Mouse (Mus musculus) mesoderm, embryonic 11.5 days (tissue): ENCODE measurements at regions not wholly inside any gene's neighbourhood (a gene's known extent, or its start where the extent isn't known, plus 50 kb on each side); places are given as distances from the start of the nearest gene placed in this dataset.

Source experiments
- DNase-seq: peaks from one replicate; pipeline ENCODE4 v3.0.0-alpha.2; 2012; ENCODE audit warnings: low read depth, low spot score

GRCm38 (mm10) chr17:47983286-47983685 is 54.8 kb downstream of the 1700122O11Rik start:
- DNase-seq = no peak

DNA sequence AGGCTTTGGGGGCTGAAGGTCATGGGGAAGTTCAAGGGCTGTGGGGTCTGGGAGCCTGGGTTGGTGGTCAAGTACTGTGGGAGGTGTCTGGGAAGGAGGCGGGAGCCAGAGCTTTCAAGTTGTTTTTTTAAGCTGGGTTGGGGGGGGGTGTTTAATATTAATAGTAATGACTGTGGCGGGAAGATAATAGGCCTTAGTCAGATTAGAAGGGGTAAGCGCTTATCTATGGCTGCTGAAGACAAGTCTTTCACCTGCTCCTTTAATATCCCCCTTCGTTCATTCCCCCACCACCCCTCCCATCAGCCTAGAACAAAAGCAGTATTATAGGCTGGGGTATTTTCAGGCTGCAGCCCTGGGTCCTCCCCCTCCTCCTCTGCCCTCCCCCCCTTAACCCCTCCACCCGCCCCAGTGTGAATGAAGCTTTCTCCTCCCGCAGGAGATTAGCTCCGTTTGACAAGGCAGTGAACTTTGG is 56.5 kb downstream of the 1700122O11Rik start:
- no peak for DNase-seq

GRCm38 (mm10) chr17:47979266-47979665 is 54.8 kb upstream of the Foxp4 start:
- no peak for DNase-seq

- DNase-seq = peak; percentile 68
Measured at GRCm38 (mm10) chr17:47978404-47979030, 54.1 kb upstream of the Foxp4 start.

- DNase-seq = no peak
Measured at GRCm38 (mm10) chr17:47978001-47978400, 53.6 kb upstream of the Foxp4 start.

GRCm38 (mm10) chr17:47976999-47977357 is 52.5 kb upstream of the Foxp4 start:
- DNase-seq = no peak

- peak; percentile 83 for DNase-seq
Measured at GRCm38 (mm10) chr17:47976061-47976998, 51.9 kb upstream of the Foxp4 start.

DNA sequence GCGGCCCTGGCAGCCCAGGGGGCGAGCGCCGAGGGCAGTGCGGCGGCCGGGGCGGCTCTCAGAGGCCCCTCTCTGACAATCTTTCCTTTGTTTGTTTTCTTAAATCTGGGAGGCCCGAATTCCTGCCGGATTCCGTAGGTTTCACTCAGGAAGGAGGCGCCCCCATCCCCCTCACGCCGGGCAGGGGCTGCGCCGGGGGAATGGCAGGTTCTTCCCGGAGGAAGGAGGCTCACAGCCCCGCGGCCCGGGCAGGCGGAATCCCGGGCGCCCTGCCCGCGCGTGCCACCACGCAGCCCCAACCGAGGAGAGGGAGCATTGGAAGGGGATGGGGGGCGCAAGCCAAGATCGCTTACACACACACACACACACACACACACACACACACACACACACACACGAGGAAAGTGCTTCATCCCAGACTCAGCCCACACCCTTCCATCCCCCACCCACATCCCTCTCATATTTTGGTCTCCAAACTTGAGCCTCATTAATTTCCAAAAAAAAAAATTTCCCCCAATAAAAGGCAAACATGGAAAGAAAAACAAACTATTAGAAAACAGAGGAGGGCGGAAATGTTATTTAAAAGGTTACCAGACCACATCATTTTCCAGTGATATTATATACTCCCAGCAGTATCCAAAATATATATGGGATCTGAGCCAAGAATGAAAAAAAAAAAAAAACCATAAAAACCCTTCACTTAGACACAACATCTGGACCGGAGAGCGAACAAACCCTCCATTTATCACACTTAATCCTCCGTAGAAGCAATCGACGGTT is 51.0 kb upstream of the Foxp4 start:
- no peak for DNase-seq

DNA sequence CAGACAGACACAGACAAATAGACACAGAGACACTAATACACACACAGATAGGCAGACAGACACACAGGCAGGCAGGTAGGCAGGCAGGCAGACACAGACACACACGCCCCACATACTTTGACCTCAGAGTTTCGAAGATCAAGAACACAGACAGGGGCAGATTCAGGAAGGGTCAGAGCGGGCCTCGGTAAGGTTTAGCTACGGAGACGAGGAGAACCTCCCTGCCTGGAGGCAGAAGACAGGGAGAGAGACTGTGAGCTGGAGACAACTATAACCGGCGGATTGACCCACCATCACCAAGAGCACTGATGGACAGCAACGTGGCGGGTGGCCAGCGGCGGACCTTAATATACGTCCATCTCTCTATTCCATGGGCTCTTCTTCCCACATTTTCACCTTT is 50.1 kb upstream of the Foxp4 start:
- DNase-seq = no peak
